Mouse (Mus musculus): ENCODE data around the gene Ighmbp2.

DNA sequence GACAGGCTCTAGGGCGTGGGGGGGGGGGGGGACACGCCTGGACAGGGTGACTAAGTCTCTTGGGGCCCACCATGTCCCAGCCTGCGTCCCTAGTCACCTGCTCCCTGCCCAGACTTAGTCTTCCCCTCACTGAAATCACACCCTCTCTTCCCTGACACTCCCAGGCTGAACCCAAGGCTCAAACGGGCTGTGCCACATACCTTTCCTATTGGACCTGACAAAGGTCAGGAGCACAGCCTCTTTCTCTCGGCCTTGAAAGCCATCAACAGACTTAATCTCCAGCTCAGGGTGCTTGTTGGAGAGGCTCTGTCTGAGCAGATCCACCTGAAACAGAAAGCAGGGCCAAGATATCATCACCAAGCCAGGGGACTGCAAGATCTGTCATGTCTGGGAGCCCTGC lies 16.7 kb downstream of the Ighmbp2 start:
- no peak for TF ChIP-seq CTCF (IDR thresholded peaks at IDR 0.05; ENCODE audit: control insufficient read depth, insufficient read depth, insufficient read length)
- TF ChIP-seq MAX (IDR thresholded peaks at IDR 0.05) = no peak

Data from C2C12 (cell line).